Mouse (Mus musculus): ENCODE measurements around the gene Polg. TPM values are rescaled to one million over a fixed set of nuclear protein-coding genes. Genes with fewer than 3 reads are reported as not detected.

Gene Polg
- total and polyA plus RNA-seq, 3 experiments = 53.1 to 116 (median 62.1) TPM

DNA sequence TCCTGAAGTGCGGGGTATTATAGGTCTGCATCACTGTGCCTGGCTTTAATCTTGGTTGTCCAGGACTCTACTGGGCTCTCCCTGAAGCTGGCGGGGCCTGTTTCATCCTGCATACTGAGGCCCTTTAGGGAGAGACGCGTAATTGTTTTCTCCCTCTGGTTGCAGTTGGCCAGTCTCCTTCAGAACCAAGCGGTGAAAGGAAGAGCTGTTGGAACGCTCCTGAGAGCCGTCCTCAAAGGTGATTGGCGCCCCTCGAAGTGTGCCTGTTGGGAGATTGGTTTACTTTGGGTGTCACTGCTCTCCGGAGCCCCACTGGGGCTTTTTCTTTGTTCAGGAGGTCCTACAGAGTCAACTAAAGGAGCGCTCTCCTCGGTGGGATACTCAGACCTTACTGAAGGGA lies 67.2 kb downstream of the Polg start:
- no peaks in the 10 kb centered on the region for H3K79me2 ChIP-seq (replicated peaks; ENCODE audit: control insufficient read depth, extremely low read depth, insufficient read depth, poor library complexity, severe bottlenecking)
- H3K9me3 ChIP-seq (replicated peaks; ENCODE audit: low read length) = no peaks in the 10 kb centered on the region
- no peaks in the 10 kb centered on the region for H3K27me3 ChIP-seq (replicated peaks)
- in situ Hi-C loops (cut with MboI; ENCODE audit: low pct_ligation_motif_present, low pct_unique_long_range_greater_than_20kb, low sequenced_read_pairs) (no loop called here), dilution Hi-C loops (cut with MboI; ENCODE audit: extremely low pct_ligation_motif_present, extremely low pct_unique_long_range_greater_than_20kb, low sequenced_read_pairs) (no loop called here)
- no peak overlapping the region for H3K9ac ChIP-seq (ENCODE audit: insufficient read depth, low read depth)
- DNase-seq (ENCODE audit: extremely low read depth) = no peak
- no peak overlapping the region for H3K4me2 ChIP-seq (ENCODE audit: insufficient read depth, low read depth, poor library complexity, severe bottlenecking)
- peaks cover 16 to 81% of the 10 kb centered on the region in 2 experiments for H3K36me3 ChIP-seq (replicated peaks in 1 of 2; ENCODE audit: control insufficient read depth in 1 of 2, insufficient read depth in 1 of 2, low read length in 1 of 2)
- H3K4me3 ChIP-seq (replicated peaks in 1 of 3; ENCODE audit: low read depth in 2 of 3, low read length in 2 of 3, poor library complexity in 1 of 3) = no peak overlapping the region
- H3K27ac ChIP-seq (ENCODE audit: insufficient read depth, low read depth) = no peak overlapping the region
- peaks cover 1 to 9% of the 10 kb centered on the region in 2 experiments for H3K4me1 ChIP-seq (ENCODE audit: control insufficient read depth in 1 of 2, insufficient read depth in 2 of 2)
- TF ChIP-seq NELFE (IDR thresholded peaks at IDR 0.05; ENCODE audit: low read depth, low read length) (no peak), ZKSCAN1 (IDR thresholded peaks at IDR 0.05; ENCODE audit: borderline replicate concordance, low read depth, low read length) (no peak), IRF4 (IDR thresholded peaks at IDR 0.05; ENCODE audit: low read depth, low read length) (no peak), MXI1 (IDR thresholded peaks at IDR 0.05; ENCODE audit: low read depth, low read length) (no peak), MAFK (IDR thresholded peaks at IDR 0.05; ENCODE audit: insufficient replicate concordance, low read length) (no peak), RCOR1 (conservative IDR thresholded peaks at IDR 0.05; ENCODE audit: low read depth, low read length) (no peak), JUN (IDR thresholded peaks at IDR 0.05; ENCODE audit: insufficient read depth, low read depth, low read length) (no peak), BHLHE40 (IDR thresholded peaks at IDR 0.05; ENCODE audit: low read depth, low read length) (no peak), PAX5 (IDR thresholded peaks at IDR 0.05; ENCODE audit: low read length) (no peak), TBP (conservative IDR thresholded peaks at IDR 0.05; ENCODE audit: low read depth, low read length) (no peak)

DNA sequence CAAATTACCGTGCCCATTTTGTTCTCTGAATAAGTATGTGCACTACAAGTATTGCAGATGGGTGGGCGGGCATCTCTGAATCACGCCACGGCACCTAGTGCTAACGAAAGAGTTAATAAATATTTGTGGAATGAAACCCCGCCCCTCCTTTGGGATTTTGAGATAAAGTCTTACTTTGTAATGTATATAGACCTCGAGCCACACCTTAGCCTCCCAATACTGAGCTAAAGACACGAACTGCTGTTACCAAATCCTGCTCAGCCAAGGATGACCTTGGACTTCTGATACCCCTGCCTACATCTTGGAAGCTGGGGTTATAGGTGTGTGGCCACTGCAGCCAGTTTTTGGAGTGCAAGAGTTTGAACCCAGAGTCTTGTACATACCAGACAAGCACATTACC lies 67.7 kb downstream of the Polg start:
- peaks cover 4 to 15% of the 10 kb centered on the region in 2 experiments for H3K4me1 ChIP-seq (ENCODE audit: control insufficient read depth in 1 of 2, insufficient read depth in 2 of 2)
- H3K36me3 ChIP-seq (replicated peaks in 1 of 2; ENCODE audit: control insufficient read depth in 1 of 2, insufficient read depth in 1 of 2, low read length in 1 of 2) = peaks cover 13 to 79% of the 10 kb centered on the region in 2 experiments

More for the DNA sequence above, 67.7 kb downstream of the Polg start:
- TF ChIP-seq KAT2A (IDR thresholded peaks at IDR 0.05; ENCODE audit: insufficient replicate concordance, low read length) = no peak
- no peak for TF ChIP-seq MXI1 (IDR thresholded peaks at IDR 0.05; ENCODE audit: low read depth, low read length)
- no peak for TF ChIP-seq CTCF (conservative IDR thresholded peaks at IDR 0.05 in 1 of 2, IDR thresholded peaks at IDR 0.05 in 1 of 2; ENCODE audit: low read depth in 2 of 2, low read length in 2 of 2)
- no peak for TF ChIP-seq TBP (conservative IDR thresholded peaks at IDR 0.05; ENCODE audit: low read depth, low read length)
- TF ChIP-seq MYC (IDR thresholded peaks at IDR 0.05; ENCODE audit: low read depth, low read length) = no peak
- no peak for TF ChIP-seq JUN (IDR thresholded peaks at IDR 0.05; ENCODE audit: insufficient read depth, low read depth, low read length)
- TF ChIP-seq RAD21 (IDR thresholded peaks at IDR 0.05; ENCODE audit: low read depth, low read length) = no peak
- TF ChIP-seq GABPA (IDR thresholded peaks at IDR 0.05; ENCODE audit: insufficient replicate concordance, low read depth, low read length) = no peak
- no peak for TF ChIP-seq ZKSCAN1 (IDR thresholded peaks at IDR 0.05; ENCODE audit: borderline replicate concordance, low read depth, low read length)
- no peak for TF ChIP-seq CHD2 (IDR thresholded peaks at IDR 0.05; ENCODE audit: low read length)
- no peak for TF ChIP-seq ETS1 (conservative IDR thresholded peaks at IDR 0.05; ENCODE audit: low read depth, low read length)
- no peak for TF ChIP-seq SIN3A (IDR thresholded peaks at IDR 0.05; ENCODE audit: low read length)
- no peak for TF ChIP-seq USF2 (conservative IDR thresholded peaks at IDR 0.05; ENCODE audit: low read depth, low read length)
- no peak for TF ChIP-seq MAX (IDR thresholded peaks at IDR 0.05; ENCODE audit: low read length)
- no peak for TF ChIP-seq TCF12 (IDR thresholded peaks at IDR 0.05; ENCODE audit: low read depth, low read length)
- no peak for TF ChIP-seq ZMIZ1 (IDR thresholded peaks at IDR 0.05; ENCODE audit: low read depth, low read length)
- TF ChIP-seq RCOR1 (conservative IDR thresholded peaks at IDR 0.05; ENCODE audit: low read depth, low read length) = no peak
- TF ChIP-seq EP300 (IDR thresholded peaks at IDR 0.05; ENCODE audit: low read length) = no peak
- no peak for DNase-seq (ENCODE audit: extremely low read depth)
- H3K4me2 ChIP-seq (ENCODE audit: insufficient read depth, low read depth, poor library complexity, severe bottlenecking) = no peak overlapping the region
- H3K9ac ChIP-seq (ENCODE audit: insufficient read depth, low read depth) = no peak overlapping the region
- dilution Hi-C loops (cut with MboI; ENCODE audit: extremely low pct_ligation_motif_present, extremely low pct_unique_long_range_greater_than_20kb, low sequenced_read_pairs) = no loop called here
- in situ Hi-C loops (cut with MboI; ENCODE audit: low pct_ligation_motif_present, low pct_unique_long_range_greater_than_20kb, low sequenced_read_pairs) = no loop called here
- H3K27me3 ChIP-seq (replicated peaks) = no peaks in the 10 kb centered on the region
- no peak overlapping the region for H3K4me3 ChIP-seq (replicated peaks in 1 of 3; ENCODE audit: low read depth in 2 of 3, low read length in 2 of 3, poor library complexity in 1 of 3)
- no peaks in the 10 kb centered on the region for H3K9me3 ChIP-seq (replicated peaks; ENCODE audit: low read length)
- H3K27ac ChIP-seq (ENCODE audit: insufficient read depth, low read depth) = no peak overlapping the region
- no peaks in the 10 kb centered on the region for H3K79me2 ChIP-seq (replicated peaks; ENCODE audit: control insufficient read depth, extremely low read depth, insufficient read depth, poor library complexity, severe bottlenecking)

Measured in CH12.LX (cell line).